Mouse (Mus musculus): ENCODE data around the gene Otub1. TPM values are rescaled to one million over a fixed set of nuclear protein-coding genes. Genes with fewer than 3 reads are reported as not detected.

Gene Otub1
- total RNA-seq, 2 experiments from 2014 or later = 202 to 240 TPM

GRCm38 (mm10) chr19:7209907-7210646 is 4.0 kb upstream of the Otub1 start:
- no peak for DNase-seq (ENCODE audit: low spot score in 2 of 2)

DNA sequence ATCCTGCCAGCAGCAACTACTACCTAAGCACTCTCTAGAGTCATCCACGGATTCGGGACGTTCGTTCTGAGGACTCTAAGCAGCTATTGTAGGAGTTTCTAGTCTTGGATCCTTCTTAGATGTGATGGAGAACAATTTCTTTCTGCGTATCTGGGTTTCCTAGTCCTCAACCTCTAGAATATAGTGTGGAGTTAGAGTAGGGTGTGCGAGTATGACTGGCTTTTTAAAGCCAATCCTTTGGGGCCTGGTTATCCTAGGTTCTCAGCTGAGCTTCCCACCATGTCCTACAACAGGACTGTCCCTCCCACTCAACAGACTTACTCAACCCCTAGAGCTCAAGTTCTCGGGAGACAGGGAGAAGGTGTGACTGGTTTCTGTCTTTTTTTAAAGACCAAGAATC is 790 bp downstream of the Otub1 start:
- DNase-seq (ENCODE audit: low spot score in 2 of 2) = no peak

GRCm38 (mm10) chr19:7204898-7205297 is 1.2 kb downstream of the Otub1 start:
- DNase-seq (ENCODE audit: low spot score in 2 of 2) = no peak

- DNase-seq (ENCODE audit: low spot score in 2 of 2) = no peak
Measured at GRCm38 (mm10) chr19:7200427-7200826, 5.7 kb downstream of the Otub1 start.

- no peak for DNase-seq (ENCODE audit: low spot score in 2 of 2)
Measured at GRCm38 (mm10) chr19:7199089-7199488, 7.0 kb downstream of the Otub1 start.

DNA sequence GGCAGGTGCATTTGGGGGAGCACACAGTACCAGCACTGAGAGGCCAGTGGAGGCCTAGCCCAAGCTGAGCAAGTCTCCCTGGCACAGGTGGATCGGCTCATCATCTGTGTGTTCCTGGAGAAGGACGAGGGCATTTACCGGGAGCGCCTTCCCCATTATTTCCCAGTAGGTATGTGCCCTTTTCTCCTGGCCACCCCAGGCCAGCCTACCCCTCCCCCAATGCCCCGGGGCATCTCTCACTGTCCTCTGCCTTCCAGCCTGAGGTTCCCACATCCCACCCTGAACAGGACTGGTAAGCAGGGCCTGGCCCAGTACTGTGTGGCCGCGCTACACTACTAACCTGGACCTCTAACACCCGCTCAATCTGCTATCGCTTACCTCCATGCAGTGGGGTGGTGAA is 8.7 kb downstream of the Otub1 start:
- no peak for DNase-seq (ENCODE audit: low spot score in 2 of 2)

- DNase-seq (ENCODE audit: low spot score in 2 of 2) = no peak
Measured at GRCm38 (mm10) chr19:7196741-7197270, 9.3 kb downstream of the Otub1 start.

- peak; percentile 64 to 78 for DNase-seq (ENCODE audit: low spot score in 2 of 2)
Measured at GRCm38 (mm10) chr19:7195900-7196728, 10.0 kb downstream of the Otub1 start.

DNA sequence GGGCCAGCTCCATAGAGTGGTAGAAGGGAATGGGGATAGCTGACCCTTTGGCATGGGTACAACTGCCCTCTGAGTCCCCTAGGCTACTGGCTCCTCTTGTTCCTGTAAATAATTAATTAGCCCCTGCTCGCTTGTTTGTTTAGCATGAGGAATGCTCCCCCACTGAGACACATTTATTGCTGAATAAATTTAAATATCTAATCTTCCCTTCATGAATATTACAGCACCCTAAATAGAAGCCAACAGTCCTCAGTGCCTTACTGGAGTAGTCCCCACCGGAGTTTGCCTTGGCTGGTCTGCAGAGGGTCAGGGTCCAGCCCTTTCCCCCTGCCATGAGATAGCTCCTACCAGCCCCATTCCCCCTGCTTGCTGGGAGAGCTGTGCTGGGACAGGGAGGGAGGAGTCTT is 13.6 kb downstream of the Otub1 start:
- DNase-seq (ENCODE audit: low spot score in 2 of 2) = no peak

DNA sequence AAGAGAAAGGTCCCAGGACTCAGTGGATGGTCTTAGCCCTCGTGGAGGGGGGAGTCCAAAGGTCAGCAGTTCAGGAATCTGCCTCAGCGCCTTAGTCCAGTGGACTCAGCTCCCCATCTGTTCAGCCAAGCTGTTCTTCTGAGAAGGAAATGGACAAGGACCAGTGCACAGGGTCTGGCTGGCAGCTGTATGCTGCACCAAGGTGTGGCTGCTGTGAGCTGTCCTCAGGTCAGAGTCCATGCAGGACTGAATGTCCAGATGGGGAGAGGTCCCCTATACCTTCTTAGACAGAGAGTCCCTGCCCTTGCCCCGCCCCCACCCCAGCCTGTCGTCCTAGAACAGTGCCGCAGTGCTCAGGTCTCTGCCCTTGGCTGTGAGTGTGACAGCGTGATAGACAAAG is 14.5 kb downstream of the Otub1 start:
- DNase-seq (ENCODE audit: low spot score in 2 of 2) = no peak

DNA sequence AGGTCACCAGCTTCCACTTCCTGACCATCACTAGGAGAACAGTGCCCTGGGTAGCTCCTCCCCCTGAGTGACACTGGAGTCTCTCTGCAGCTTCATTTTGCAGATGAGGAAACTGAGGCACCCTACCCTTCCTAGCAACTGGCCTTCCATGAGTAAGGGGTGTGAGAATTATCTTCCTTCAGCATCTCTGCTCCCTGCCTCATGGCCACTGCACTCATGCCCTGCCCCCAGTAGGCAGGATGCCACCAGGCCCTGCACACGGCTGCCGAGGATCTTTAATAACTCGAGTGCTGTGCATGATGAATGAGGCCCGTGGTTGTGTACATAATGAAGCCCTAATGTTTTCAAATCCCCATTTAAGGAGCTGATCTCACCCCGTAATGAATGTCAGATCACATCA is 15.1 kb downstream of the Otub1 start:
- DNase-seq (ENCODE audit: low spot score in 2 of 2) = no peak

DNA sequence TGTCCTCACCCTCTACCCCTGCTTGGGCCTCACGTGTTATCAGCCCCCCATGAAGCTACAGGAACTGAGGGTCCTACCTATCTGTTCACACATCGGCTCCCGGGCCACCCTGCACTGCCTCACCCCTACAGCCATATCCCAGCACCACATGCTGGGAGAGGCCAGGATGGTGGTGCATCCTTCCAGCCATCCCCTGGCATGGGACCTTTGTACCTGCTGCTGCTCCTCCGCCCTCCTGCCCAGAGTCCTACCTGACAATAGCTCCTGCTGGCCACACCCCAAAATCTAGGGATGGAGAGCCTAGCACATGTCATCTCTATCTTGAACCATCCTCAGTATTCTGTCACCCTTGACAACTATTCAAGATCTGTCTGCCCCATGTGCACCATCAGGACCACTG is 17.1 kb downstream of the Otub1 start:
- DNase-seq (ENCODE audit: low spot score in 2 of 2) = no peak

- no peak for DNase-seq (ENCODE audit: low spot score in 2 of 2)
Measured at GRCm38 (mm10) chr19:7187157-7187556, 19.0 kb downstream of the Otub1 start.

DNA sequence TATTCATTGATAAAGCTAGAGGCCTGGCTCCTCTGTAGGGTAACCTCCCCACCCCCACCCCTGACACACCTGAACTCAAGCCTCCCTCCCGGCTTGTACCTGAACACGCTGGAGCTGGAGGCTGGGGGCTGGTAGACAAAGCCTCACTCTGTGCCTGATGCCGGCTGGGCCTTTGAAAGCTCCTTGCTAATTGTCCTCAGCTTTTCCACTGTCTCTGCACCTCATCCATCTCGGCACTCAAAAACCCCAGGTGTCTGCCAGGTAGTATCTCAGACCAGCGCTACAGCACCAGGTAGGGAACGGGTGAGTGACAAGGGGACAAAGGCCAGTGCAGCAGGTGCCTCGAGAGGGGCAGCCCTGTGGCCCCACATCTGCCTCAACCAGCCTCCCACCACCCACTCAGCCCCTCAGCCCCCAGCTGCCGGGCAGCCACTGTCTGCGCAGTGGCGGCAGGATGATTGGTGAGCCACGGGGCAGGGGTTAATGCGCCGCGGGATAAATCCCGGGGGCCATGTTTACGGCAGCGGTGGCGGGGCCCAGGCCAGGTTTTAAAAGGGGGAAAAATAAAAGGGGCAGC is 20.3 kb downstream of the Otub1 start:
- DNase-seq (ENCODE audit: low spot score in 2 of 2) = no peak

DNA sequence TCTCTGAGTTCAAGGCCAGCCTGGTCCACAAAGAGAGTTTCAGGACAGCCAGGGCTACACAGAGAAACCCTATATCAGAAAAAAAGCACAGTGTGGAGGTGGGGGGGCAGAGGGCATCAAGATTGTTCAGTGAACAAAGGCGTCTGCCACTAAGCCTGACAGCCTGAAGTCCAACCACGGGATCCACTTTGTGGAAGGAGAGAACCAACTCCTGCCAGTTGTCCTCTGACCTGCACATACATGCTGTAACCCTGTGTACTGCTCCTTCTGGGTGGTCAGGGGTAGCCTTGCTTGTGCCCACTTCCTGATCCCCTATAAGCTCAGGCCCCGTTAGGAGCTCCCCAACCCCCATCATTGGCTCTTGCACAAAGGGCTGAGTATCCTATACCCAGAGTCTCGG is 21.1 kb downstream of the Otub1 start:
- no peak for DNase-seq (ENCODE audit: low spot score in 2 of 2)

DNA sequence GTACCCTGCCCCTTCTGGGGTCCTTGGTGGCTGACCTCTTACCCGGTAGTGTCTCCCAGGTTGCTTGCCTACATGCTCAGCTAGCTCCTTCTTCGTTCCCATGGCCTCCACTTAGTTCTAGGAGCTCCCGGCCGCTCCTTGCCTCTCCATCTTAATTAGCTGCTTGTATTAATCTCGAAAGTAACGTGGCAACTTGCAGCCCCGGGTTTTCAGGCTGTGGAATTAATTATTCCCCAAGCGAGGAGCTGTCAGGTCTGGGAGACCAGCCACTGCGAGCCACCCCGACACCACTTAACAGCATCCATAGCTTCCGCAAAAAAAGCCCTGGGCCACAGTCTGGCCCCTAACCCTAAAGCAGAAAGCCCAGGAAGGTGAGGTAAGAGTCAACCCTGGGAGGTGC is 22.7 kb downstream of the Otub1 start:
- no peak for DNase-seq (ENCODE audit: low spot score in 2 of 2)

GRCm38 (mm10) chr19:7182273-7182949 is 23.7 kb downstream of the Otub1 start:
- peak; percentile 94 to 95 for DNase-seq (ENCODE audit: low spot score in 2 of 2)

- DNase-seq (ENCODE audit: low spot score in 2 of 2) = no peak
Measured at GRCm38 (mm10) chr19:7181496-7181895, 24.6 kb downstream of the Otub1 start.

DNA sequence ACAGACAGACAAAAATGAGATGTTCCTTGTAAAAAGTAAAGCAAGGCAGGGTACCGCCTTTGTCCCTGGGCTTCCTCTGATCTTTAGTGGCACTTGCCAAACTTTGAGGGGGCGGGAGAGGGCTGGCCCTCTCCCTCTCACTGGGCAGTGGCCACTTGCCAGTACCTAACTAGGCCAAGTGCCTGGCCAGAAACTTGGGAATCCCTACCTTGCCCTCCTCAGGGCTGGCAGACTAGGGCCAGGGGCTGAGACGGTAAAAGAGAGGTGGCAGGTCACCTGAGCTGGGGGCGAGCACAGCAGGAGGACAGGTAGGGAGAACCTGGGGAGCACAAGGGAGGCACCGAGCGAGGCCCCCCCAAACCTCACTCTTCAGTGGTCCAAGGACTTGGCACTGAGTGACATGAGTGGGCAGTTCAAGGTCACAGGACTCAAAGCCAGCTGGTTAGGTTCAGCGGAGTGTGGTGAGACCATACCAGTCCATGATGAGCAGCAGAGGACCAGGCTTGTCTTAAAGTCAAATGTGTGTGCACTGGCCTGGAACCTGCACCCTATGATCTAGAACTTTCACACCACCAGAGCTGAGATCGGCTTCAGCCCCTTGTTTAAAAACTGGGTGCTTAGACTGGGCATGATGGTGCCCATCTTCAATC is 25.2 kb downstream of the Otub1 start:
- DNase-seq (ENCODE audit: low spot score in 2 of 2) = peak in 1 of 2 experiments; percentile 64

GRCm38 (mm10) chr19:7178841-7179452 is 27.2 kb downstream of the Otub1 start:
- no peak for DNase-seq (ENCODE audit: low spot score in 2 of 2)

All from layer of hippocampus, postnatal 10 days (tissue).